Mouse (Mus musculus): ENCODE results near the gene Atp13a2.

Gene Atp13a2

GRCm38 (mm10) chr4:141048810-141049475 lies 62.3 kb downstream of the Atp13a2 start:
- no peak for DNase-seq

- DNase-seq = peak; percentile 32
These were observed 62.8 kb downstream of the Atp13a2 start for GRCm38 (mm10) chr4:141049476-141049835.

- DNase-seq = no peak
These were observed 65.8 kb downstream of the Atp13a2 start for GRCm38 (mm10) chr4:141052442-141052841.

- DNase-seq = no peak
These were observed 66.5 kb downstream of the Atp13a2 start for GRCm38 (mm10) chr4:141053138-141053537.

- DNase-seq = no peak
These were observed 67.0 kb downstream of the Atp13a2 start for GRCm38 (mm10) chr4:141053568-141054161.

Data from lung, postnatal 36 days (tissue).